Comparison of ENCODE assay signal across 27 mouse cellular contexts in the genomic region with DNA sequence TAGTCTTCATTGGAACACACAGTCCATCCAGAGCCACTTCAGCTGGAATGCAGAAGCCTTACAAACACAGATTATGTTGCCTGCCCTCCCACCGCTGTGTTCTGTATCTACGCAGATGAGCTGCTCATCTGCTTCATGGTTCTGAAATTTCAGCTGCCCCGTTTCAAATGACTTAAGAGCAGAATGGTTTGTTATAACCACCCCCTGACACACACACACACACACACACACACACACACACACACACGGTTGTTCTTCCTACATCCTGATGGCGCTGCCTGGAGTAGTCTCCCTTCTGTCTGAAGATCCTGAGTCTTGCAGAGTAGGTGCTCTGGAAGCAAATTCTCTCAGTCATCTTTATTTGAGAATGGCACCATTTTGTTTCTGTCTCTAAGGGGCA.
"Had no signal": no experiment of that assay in that cellular context is flagged by ENCODE, and none has a peak within 500 bp of the region (broad histone marks: within the 10 kb centered on the region; RNA-seq: fewer than 3 reads in every experiment).

No protein-coding gene starts in this region.

- H3K27ac ChIP-seq: heart, embryonic 10.5 days; hindbrain, embryonic 10.5 days; hindbrain, embryonic 12.5 days; hindbrain, embryonic 14.5 days; intestine, embryonic 15.5 days; kidney, embryonic 15.5 days; limb, embryonic 10.5 days; limb, embryonic 12.5 days; liver, embryonic 13.5 days; liver, embryonic 15.5 days had no signal

- H3K4me3 ChIP-seq: heart, embryonic 10.5 days; heart, embryonic 12.5 days; hindbrain, embryonic 10.5 days; hindbrain, embryonic 12.5 days; intestine, embryonic 15.5 days; kidney, embryonic 15.5 days; left cerebral cortex, adult 2 months; limb, embryonic 10.5 days; limb, embryonic 12.5 days; liver, embryonic 13.5 days; liver, embryonic 15.5 days had no signal

- DNase-seq: gastrocnemius, postnatal 14 days; gastrocnemius, postnatal 36 days; heart, adult 18-20 months; heart, postnatal 10 days; heart, postnatal 4 days; kidney, adult 2 months; kidney, adult 9 months; kidney, postnatal 10 days; kidney, postnatal 25 days; kidney, postnatal 4 days; liver; liver, embryonic 13.5 days; liver, postnatal 0 days had no signal

- ATAC-seq: hindbrain, embryonic 16.5 days; inflammation-experienced regulatory T-cells, adult 6 months; intestine, embryonic 15.5 days; intestine, postnatal 0 days; liver, postnatal 0 days had no signal
